Mouse (Mus musculus) neural tube, embryonic 14.5 days (tissue): ENCODE data around the gene Fth1. TPM values are rescaled to one million over a fixed set of nuclear protein-coding genes. Genes with fewer than 3 reads are reported as not detected.

ENCODE experiments used
- ATAC-seq: fragments of 200-750 bp; cut with Nextera tagmentation; 2 replicates; pipeline ENCODE4 v1.8.0; 2017; ENCODE audit warnings: low read depth, mild to moderate bottlenecking, moderate TSS enrichment, moderate library complexity
- H3K27ac ChIP-seq: fragments of 300-500 bp; sonication (generic); 2 replicates; pipeline ENCODE4 v1.5.1; 2014; ENCODE audit warnings: low read depth, mild to moderate bottlenecking, control low read depth, low read length, moderate library complexity, mixed read lengths
- H3K27me3 ChIP-seq: fragments of 300-500 bp; sonication (generic); 2 replicates; pipeline ENCODE4 v1.6.1; 2014; ENCODE audit warnings: low read length; ENCODE audit not compliant: control insufficient read depth, insufficient read depth
- H3K36me3 ChIP-seq: fragments of 300-500 bp; sonication (generic); 2 replicates; pipeline ENCODE4 v1.6.1; 2014; ENCODE audit warnings: low read length, mixed read lengths; ENCODE audit not compliant: control insufficient read depth, insufficient read depth
- H3K4me1 ChIP-seq: fragments of 300-500 bp; sonication (generic); 2 replicates; pipeline ENCODE4 v1.6.1; 2014; ENCODE audit warnings: low read length; ENCODE audit not compliant: control insufficient read depth, insufficient read depth
- H3K4me2 ChIP-seq: fragments of 300-500 bp; sonication (generic); 2 replicates; pipeline ENCODE4 v1.6.1; 2014; ENCODE audit warnings: mild to moderate bottlenecking, low read depth, low read length, control low read depth
- H3K4me3 ChIP-seq: fragments of 300-500 bp; sonication (generic); 2 replicates; pipeline ENCODE4 v1.5.1; 2014; ENCODE audit warnings: low read depth, low read length, control low read depth, mixed read lengths
- H3K9ac ChIP-seq: fragments of 300-500 bp; sonication (generic); replicated peaks from 2 replicates; pipeline ENCODE4 v1.6.1; 2014; ENCODE audit warnings: low read depth, mild to moderate bottlenecking, control low read depth, low read length, mixed read lengths
- H3K9me3 ChIP-seq: fragments of 300-500 bp; sonication (generic); 2 replicates; pipeline ENCODE4 v1.6.1; 2016; ENCODE audit warnings: low read length; ENCODE audit not compliant: control insufficient read depth
- WGBS: fragments of 180-500 bp; shearing (Covaris S2); extraction: QIAGEN DNeasy Blood & Tissue Kit; methylation state at CpG from one replicate; pipeline ENCODE4 v1.1.7; 2014; 5-methylcytosine and 5-hydroxymethylcytosine counted together
- polyA plus RNA-seq: library from polyadenylated mRNA; unstranded; fragments of >200 nt; fragmentation: Nextera tagmentation; extraction: Ambion mirVana; gene quantifications from 2 replicates; pipeline ENCODE4 v1.2.1, GENCODE M21; 2014

The Fth1 gene
- polyA plus RNA-seq, 1 experiment from 2014 or later = 1,462 TPM

- H3K9ac ChIP-seq = no peak overlapping the region
- WGBS = 84% methylated on average over 12 of the region's 12 CpGs
- H3K4me3 ChIP-seq = no peak overlapping the region
- no peaks in the 10 kb centered on the region for H3K9me3 ChIP-seq
- ATAC-seq = no peak
- no peaks in the 10 kb centered on the region for H3K4me1 ChIP-seq
- no peaks in the 10 kb centered on the region for H3K36me3 ChIP-seq
- no peak overlapping the region for H3K27ac ChIP-seq
- no peaks in the 10 kb centered on the region for H3K27me3 ChIP-seq
- H3K4me2 ChIP-seq = no peak overlapping the region
These were observed 17.0 kb downstream of the Fth1 start for GRCm38 (mm10) chr19:9997204-9998062.

- WGBS = 80% methylated on average over 2 of the region's 2 CpGs
These were observed 17.6 kb downstream of the Fth1 start for GRCm38 (mm10) chr19:9998063-9998416.

GRCm38 (mm10) chr19:9998736-9999486 lies 18.5 kb downstream of the Fth1 start:
- Histone ChIP-seq H3K9me3 (no peaks in the 10 kb centered on the region), H3K9ac (no peak overlapping the region), H3K27me3 (no peaks in the 10 kb centered on the region), H3K4me1 (no peaks in the 10 kb centered on the region), H3K36me3 (no peaks in the 10 kb centered on the region), H3K4me2 (no peak overlapping the region), H3K4me3 (no peak overlapping the region), H3K27ac (no peak overlapping the region)
- WGBS = 71% methylated on average over 13 of the region's 13 CpGs
- ATAC-seq = no peak

More at GRCm38 (mm10) chr19:9998063-9998416, 17.6 kb downstream of the Fth1 start:
- no peak overlapping the region for H3K9ac ChIP-seq
- H3K9me3 ChIP-seq = no peaks in the 10 kb centered on the region
- no peaks in the 10 kb centered on the region for H3K27me3 ChIP-seq
- ATAC-seq = no peak
- no peak overlapping the region for H3K4me3 ChIP-seq
- no peaks in the 10 kb centered on the region for H3K4me1 ChIP-seq
- no peak overlapping the region for H3K27ac ChIP-seq
- H3K4me2 ChIP-seq = no peak overlapping the region
- H3K36me3 ChIP-seq = no peaks in the 10 kb centered on the region

- H3K36me3 ChIP-seq = no peaks in the 10 kb centered on the region
- no peaks in the 10 kb centered on the region for H3K27me3 ChIP-seq
- no peak overlapping the region for H3K27ac ChIP-seq
- WGBS = 29% methylated on average over 3 of the region's 3 CpGs
- H3K4me2 ChIP-seq = no peak overlapping the region
- ATAC-seq = no peak
- H3K4me3 ChIP-seq = no peak overlapping the region
- H3K9ac ChIP-seq = no peak overlapping the region
- no peaks in the 10 kb centered on the region for H3K9me3 ChIP-seq
- no peaks in the 10 kb centered on the region for H3K4me1 ChIP-seq
These were observed 19.9 kb downstream of the Fth1 start for GRCm38 (mm10) chr19:10000330-10000729.

DNA sequence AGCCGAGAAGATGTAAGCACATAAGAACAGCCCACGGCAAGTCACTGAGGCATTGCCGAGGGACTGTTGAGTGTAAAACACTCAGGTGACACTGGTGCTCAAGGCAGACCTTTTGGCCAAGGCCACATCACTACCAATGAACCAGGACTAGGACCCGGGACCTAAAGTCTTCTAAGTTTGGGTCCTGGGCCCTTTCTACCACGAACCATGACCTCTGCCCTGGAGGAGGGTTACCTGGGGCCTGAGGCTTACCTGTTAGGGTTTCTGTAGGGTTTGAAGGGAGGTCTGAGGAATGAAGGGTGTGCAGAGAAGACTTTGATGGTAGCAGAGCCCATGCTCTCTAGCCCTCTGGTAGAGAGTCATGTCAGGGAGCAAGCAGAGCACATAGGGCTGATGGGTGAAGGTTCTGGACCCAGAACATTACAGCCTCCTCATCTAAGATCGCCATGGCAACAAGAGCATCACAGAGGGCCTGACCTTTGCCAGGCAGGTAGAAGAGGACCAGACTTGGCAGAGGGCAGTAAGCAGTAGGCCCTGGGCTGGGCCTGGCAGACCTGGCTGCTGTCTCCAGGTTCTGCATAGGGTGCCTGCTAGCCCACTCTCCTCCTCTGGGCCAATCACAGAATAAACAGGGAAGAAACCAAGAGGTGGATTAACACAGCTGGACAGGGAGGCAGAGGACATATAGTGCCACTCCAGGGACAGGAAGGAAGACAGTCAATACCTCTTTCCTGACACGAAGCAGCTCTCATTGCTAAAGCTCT lies 21.0 kb downstream of the Fth1 start, which contains the start of the genes Best1 and Rab3il1:
TSS of gene Best1 (minus strand) at position 428 of the 764 bp plus-strand sequence.
TSS of gene Rab3il1 (plus strand) at position 464 of the 764 bp plus-strand sequence.
- 79% methylated on average over 7 of the region's 7 CpGs for WGBS
- Histone ChIP-seq H3K27me3 (no peaks in the 10 kb centered on the region), H3K4me2 (no peak within 1 kb of the TSS), H3K9me3 (no peaks in the 10 kb centered on the region), H3K9ac (no peak within 1 kb of the TSS), H3K4me1 (no peaks in the 10 kb centered on the region), H3K27ac (no peak within 1 kb of the TSS), H3K4me3 (no peak within 1 kb of the TSS), H3K36me3 (no peaks in the 10 kb centered on the region)
- ATAC-seq = no peak

GRCm38 (mm10) chr19:10003696-10004095 lies 23.3 kb downstream of the Fth1 start:
- 97% methylated on average over 1 of the region's 1 CpGs for WGBS
- no peaks in the 10 kb centered on the region for H3K36me3 ChIP-seq
- no peak overlapping the region for H3K4me3 ChIP-seq
- ATAC-seq = no peak
- no peaks in the 10 kb centered on the region for H3K4me1 ChIP-seq
- H3K27ac ChIP-seq = no peak overlapping the region
- H3K9ac ChIP-seq = no peak overlapping the region
- no peaks in the 10 kb centered on the region for H3K9me3 ChIP-seq
- H3K27me3 ChIP-seq = no peaks in the 10 kb centered on the region
- H3K4me2 ChIP-seq = no peak overlapping the region

GRCm38 (mm10) chr19:10011408-10011807 lies 31.0 kb downstream of the Fth1 start:
- Histone ChIP-seq H3K4me3 (no peak overlapping the region), H3K27ac (no peak overlapping the region), H3K4me2 (no peak overlapping the region), H3K4me1 (no peaks in the 10 kb centered on the region), H3K36me3 (no peaks in the 10 kb centered on the region), H3K9ac (no peak overlapping the region), H3K27me3 (no peaks in the 10 kb centered on the region), H3K9me3 (no peaks in the 10 kb centered on the region)
- no peak for ATAC-seq
- WGBS = 83% methylated on average over 1 of the region's 1 CpGs

GRCm38 (mm10) chr19:10012827-10013278 lies 32.5 kb downstream of the Fth1 start:
- Histone ChIP-seq H3K27me3 (no peaks in the 10 kb centered on the region), H3K27ac (no peak overlapping the region), H3K4me3 (no peak overlapping the region), H3K4me2 (no peak overlapping the region), H3K9ac (no peak overlapping the region), H3K36me3 (no peaks in the 10 kb centered on the region), H3K9me3 (no peaks in the 10 kb centered on the region), H3K4me1 (no peaks in the 10 kb centered on the region)
- no peak for ATAC-seq
- 52% methylated on average over 6 of the region's 6 CpGs for WGBS
